Mouse (Mus musculus): ENCODE measurements around the gene Hnrnpl.

GRCm38 (mm10) chr7:28775129-28775528 lies 33.2 kb upstream of the Hnrnpl start:
- TF ChIP-seq CTCF (IDR thresholded peaks at IDR 0.05; ENCODE audit: insufficient read depth, low read length): no peak
- no peak for TF ChIP-seq POLR2A (IDR thresholded peaks at IDR 0.05; ENCODE audit: borderline replicate concordance, extremely low read depth, low read depth, low read length)
